Mouse (Mus musculus) heart, embryonic 14.5 days (tissue): Measurements from ENCODE around the gene Cavin4. TPM values are rescaled to one million over a fixed set of nuclear protein-coding genes. Genes with fewer than 3 reads are reported as not detected.

Experiments used
- ATAC-seq: fragments of 200-750 bp; cut with Nextera tagmentation; 2 replicates; pipeline ENCODE4 v1.8.0; 2017; ENCODE audit warnings: low read depth, moderate TSS enrichment; ENCODE audit not compliant: insufficient number of reproducible peaks, insufficient read depth, low FRiP score
- H3K27ac ChIP-seq, 2 experiments: fragments of 200-500 bp in 1 of 2; fragments of 300-500 bp in 1 of 2; sonication (generic) in 1 of 2; replicated peaks in 1 of 2; 2 replicates each; pipeline ENCODE4 v1.5.1; 2012 to 2014; ENCODE audit warnings: low read depth in 2 of 2, low read length in 2 of 2, control low read depth in 1 of 2, mild to moderate bottlenecking in 1 of 2, mixed read lengths in 1 of 2; ENCODE audit not compliant: control insufficient read depth in 1 of 2, insufficient read depth in 1 of 2
- H3K27me3 ChIP-seq: fragments of 300-500 bp; sonication (generic); 2 replicates; pipeline ENCODE4 v1.6.1; 2014; ENCODE audit warnings: mild to moderate bottlenecking, low read length, control low read depth; ENCODE audit not compliant: control insufficient read depth, insufficient read depth
- H3K36me3 ChIP-seq: fragments of 300-500 bp; sonication (generic); 2 replicates; pipeline ENCODE4 v1.6.1; 2014; ENCODE audit warnings: mild to moderate bottlenecking, control low read depth, low read length, mixed read lengths; ENCODE audit not compliant: control insufficient read depth, insufficient read depth
- H3K4me1 ChIP-seq, 2 experiments: fragments of 200-500 bp in 1 of 2; fragments of 300-500 bp in 1 of 2; sonication (generic) in 1 of 2; 2 replicates each; pipeline ENCODE4 v1.6.1; 2012 to 2014; ENCODE audit warnings: low read length in 2 of 2, control low read depth in 1 of 2, mixed read lengths in 1 of 2; ENCODE audit not compliant: control insufficient read depth in 2 of 2, insufficient read depth in 2 of 2
- H3K4me2 ChIP-seq: fragments of 300-500 bp; sonication (generic); 2 replicates; pipeline ENCODE4 v1.6.1; 2014; ENCODE audit warnings: mild to moderate bottlenecking, low read length
- H3K4me3 ChIP-seq, 2 experiments: fragments of 200-500 bp in 1 of 2; fragments of 300-500 bp in 1 of 2; sonication (generic) in 1 of 2; 2 replicates each; pipeline ENCODE4 v1.5.1; 2012 to 2014; ENCODE audit warnings: low read length in 2 of 2, mild to moderate bottlenecking in 2 of 2, control low read depth in 1 of 2, low read depth in 1 of 2, moderate library complexity in 1 of 2; ENCODE audit not compliant: control insufficient read depth in 1 of 2, insufficient read depth in 1 of 2
- H3K9ac ChIP-seq: fragments of 300-500 bp; sonication (generic); 2 replicates; pipeline ENCODE4 v1.6.1; 2014; ENCODE audit warnings: mild to moderate bottlenecking, low read length
- H3K9me3 ChIP-seq: fragments of 300-500 bp; sonication (generic); 2 replicates; pipeline ENCODE4 v1.6.1; 2016; ENCODE audit warnings: low read length, control low read depth; ENCODE audit not compliant: control insufficient read depth
- WGBS: fragments of 180-500 bp; shearing (Covaris S2); extraction: QIAGEN DNeasy Blood & Tissue Kit; methylation state at CpG from one replicate; pipeline ENCODE4 v1.1.7; 2014; 5-methylcytosine and 5-hydroxymethylcytosine counted together
- polyA plus RNA-seq: library from polyadenylated mRNA; unstranded; fragments of >200 nt; fragmentation: Nextera tagmentation; extraction: Ambion mirVana; gene quantifications from 2 replicates; pipeline ENCODE4 v1.2.1, GENCODE M21; 2014

The Cavin4 gene
- polyA plus RNA-seq, 1 experiment from 2014 or later: 9.0 TPM

DNA sequence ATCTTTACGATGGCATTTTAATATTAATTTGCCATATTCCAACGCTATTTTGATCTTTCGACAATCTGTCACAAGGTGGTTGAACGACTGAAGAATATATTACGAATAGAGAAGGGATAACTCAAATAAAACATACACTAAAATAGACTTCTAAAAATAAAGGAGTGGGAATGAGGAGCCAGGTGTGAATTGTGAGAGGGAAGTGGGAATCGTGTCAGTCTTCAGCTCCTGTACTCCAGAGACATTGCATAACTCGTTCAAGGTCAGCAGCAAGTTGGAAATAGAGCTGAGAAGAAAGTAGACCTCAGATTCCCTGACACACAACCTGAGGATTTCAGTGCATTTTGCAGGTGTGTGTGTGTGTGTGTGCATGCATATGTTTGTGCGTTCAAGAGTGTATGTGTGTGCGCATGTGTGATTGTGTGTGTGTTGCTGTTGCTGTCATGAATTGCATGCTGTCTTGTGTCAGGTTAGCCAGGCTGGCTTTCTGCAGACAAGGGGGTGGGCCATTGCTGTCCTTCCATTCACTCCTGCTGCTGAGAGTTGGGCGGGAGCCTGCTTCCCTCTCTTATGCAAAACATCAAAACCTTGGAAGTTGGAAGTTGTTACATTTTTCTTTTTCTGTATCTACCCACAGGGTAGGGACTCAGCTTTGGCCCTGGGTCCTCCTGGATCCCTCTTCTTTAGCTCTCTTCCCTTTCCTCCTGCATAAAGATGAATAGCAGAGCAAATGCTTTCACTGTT, 12.5 kb upstream of the Cavin4 start:
- Histone ChIP-seq H3K9ac (no peak overlapping the region), H3K4me2 (no peak overlapping the region), H3K27me3 (no peaks in the 10 kb centered on the region), H3K4me3 (no peak overlapping the region), H3K36me3 (peaks cover 57% of the 10 kb centered on the region), H3K27ac (no peak overlapping the region), H3K9me3 (no peaks in the 10 kb centered on the region), H3K4me1 (no peaks in the 10 kb centered on the region)
- no peak for ATAC-seq
- 83% methylated on average over 10 of the region's 10 CpGs for WGBS

DNA sequence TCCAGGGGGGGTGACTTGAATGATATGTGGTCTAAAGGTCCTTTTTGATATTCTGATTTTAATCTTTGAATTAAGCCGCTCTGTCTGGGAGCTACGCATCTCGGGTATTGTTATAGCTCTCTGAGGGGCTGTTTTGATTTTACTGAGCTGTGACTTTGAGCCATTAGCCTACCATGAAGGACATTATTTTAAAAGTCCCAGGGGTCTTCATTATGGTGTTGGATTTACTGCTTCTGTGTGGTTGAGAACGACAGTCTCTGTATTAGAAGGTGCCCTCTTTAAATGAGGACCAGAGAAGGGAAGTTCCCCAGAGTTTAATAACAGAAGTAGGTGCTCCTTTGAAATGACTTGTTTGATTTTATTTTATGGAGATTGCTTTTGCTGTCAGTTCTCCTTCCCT, 9.2 kb upstream of the Cavin4 start:
- Histone ChIP-seq H3K4me3 (no peak overlapping the region), H3K9ac (no peak overlapping the region), H3K4me1 (no peaks in the 10 kb centered on the region), H3K27ac (no peak overlapping the region), H3K9me3 (no peaks in the 10 kb centered on the region), H3K36me3 (peaks cover 52% of the 10 kb centered on the region), H3K27me3 (no peaks in the 10 kb centered on the region), H3K4me2 (no peak overlapping the region)
- 86% methylated on average over 4 of the region's 4 CpGs for WGBS
- no peak for ATAC-seq

DNA sequence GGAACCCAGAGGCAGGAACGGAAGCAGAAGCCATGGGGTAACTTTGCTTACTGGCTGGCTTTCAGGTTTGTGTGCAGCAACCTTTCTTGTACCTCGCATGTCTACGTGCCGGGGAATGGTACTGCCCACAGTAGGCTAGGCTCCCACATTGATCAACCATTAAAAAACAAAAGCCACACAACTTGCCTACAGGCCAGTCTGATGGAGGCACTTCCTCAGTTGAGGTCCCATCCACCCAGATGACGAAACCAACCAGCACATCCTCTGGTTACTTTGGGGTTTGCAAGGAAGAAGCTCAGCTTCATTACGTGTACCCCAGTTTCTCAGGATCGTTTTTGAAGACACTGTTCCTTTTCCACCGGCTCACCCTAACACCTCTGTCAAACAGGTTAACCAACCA, 6.8 kb upstream of the Cavin4 start:
- no peak overlapping the region for H3K4me2 ChIP-seq
- peaks cover 49% of the 10 kb centered on the region for H3K36me3 ChIP-seq
- H3K27me3 ChIP-seq: no peaks in the 10 kb centered on the region
- peaks cover 2 to 5% of the 10 kb centered on the region in 2 experiments; a peak in 1 of 4 replicates for H3K4me1 ChIP-seq
- ATAC-seq: no peak
- WGBS: 92% methylated on average over 8 of the region's 8 CpGs
- no peaks in the 10 kb centered on the region for H3K9me3 ChIP-seq
- no peak overlapping the region for H3K9ac ChIP-seq
- no peak overlapping the region for H3K27ac ChIP-seq
- no peak overlapping the region for H3K4me3 ChIP-seq

DNA sequence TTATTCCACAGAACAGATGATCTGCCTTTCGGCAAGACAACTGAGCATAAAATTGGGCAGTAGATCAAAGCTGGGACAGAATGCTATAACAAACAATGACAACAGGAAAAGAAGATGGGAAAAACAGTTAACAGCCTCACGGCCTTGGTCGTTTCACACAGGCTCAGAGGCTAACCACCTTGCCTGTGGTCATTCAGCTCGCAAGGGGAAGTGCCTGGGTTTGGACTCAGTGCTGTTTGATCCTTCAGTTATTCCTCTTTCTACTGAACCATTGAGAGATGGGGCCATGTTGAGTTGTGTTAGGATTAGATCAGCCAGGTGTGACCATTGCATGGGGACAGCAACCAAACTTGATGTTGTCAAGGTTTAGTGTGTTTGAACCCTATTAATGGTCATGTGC, 3.2 kb upstream of the Cavin4 start:
- Histone ChIP-seq H3K9me3 (no peaks in the 10 kb centered on the region), H3K4me1 (peaks cover 6 to 16% of the 10 kb centered on the region in 2 experiments; a peak in 3 of 4 replicates), H3K36me3 (peaks cover 45% of the 10 kb centered on the region), H3K9ac (no peak overlapping the region), H3K27ac (no peak overlapping the region), H3K4me2 (no peak overlapping the region), H3K4me3 (no peak overlapping the region), H3K27me3 (no peaks in the 10 kb centered on the region)
- 88% methylated on average over 4 of the region's 4 CpGs for WGBS
- no peak for ATAC-seq

DNA sequence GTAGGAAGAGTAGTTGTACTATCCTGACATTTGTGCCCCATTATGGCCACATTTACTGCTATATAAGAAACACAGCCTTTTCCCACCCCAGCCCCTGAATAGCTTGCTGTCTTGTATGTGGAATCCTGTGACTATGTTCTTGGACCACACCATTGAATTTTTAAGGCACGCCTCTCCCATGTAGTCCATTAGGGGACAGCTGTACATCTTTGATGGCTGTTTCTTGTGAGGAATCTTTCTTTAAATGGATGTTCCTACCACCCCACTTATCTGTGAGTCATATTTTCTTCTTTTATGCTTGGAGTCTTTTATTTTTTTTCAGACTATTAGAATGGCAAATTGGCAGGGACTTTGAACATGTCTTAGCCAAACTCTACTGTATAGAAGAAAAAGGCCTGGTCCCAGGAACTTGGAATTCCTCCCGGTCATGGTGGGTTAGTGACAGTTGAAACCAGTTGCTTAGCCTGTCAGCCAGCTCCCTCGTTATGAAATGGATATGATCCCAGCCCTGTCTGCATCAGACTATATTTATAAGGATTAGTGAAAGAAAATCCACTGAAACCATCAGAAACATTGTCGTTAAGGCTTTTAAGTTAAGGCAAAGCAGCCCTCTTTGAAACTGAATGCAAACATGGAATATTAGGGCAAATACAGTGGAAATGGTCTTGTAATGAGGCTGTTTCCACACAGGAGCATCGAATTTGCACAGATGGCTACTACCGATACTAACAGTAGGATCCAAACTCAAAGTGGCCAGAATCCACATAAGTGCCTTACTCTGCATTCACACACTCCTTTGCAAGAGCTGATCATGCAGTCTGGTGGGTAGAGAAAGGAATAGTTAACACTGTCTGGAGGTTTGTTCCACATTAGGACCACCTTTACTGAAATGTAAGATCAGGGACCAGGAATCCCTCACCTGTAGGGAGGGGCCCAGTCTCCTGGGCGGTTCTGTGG, 2.4 kb upstream of the Cavin4 start:
- Histone ChIP-seq H3K27ac (no peak overlapping the region), H3K27me3 (no peaks in the 10 kb centered on the region), H3K9me3 (no peaks in the 10 kb centered on the region), H3K4me3 (no peak overlapping the region), H3K9ac (no peak overlapping the region), H3K4me1 (peaks cover 6 to 16% of the 10 kb centered on the region in 2 experiments; a peak in 3 of 4 replicates), H3K36me3 (peaks cover 45% of the 10 kb centered on the region), H3K4me2 (no peak overlapping the region)
- no peak for ATAC-seq
- WGBS: 87% methylated on average over 7 of the region's 7 CpGs

DNA sequence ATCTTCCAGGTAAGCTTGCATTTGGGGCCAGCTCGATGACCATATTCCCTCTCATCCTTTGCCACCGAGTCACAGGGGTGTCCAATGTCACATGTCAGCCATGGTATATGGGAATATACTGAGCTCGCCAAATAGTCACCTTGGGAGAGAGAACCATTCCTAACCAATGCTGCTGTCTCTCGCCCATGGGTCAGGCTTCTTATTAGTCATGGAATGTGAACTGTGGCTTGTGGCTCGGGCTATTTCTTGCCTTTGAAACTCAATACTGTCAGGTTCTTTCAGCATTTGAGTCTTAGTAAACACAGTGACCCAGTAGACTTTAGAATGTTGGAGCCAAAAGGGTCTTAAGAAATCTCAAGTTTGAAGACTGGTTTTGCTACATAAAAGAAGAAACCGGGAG, 707 bp downstream of the Cavin4 start:
- H3K27me3 ChIP-seq: no peaks in the 10 kb centered on the region
- H3K4me1 ChIP-seq: peaks cover 8 to 18% of the 10 kb centered on the region in 2 experiments; a peak in 3 of 4 replicates
- WGBS: 93% methylated on average over 6 of the region's 6 CpGs
- ATAC-seq: no peak
- H3K27ac ChIP-seq: no peak overlapping the region
- peak overlapping the region; percentile 25; the same call in 1 of the 2 replicates for H3K4me2 ChIP-seq
- H3K4me3 ChIP-seq: no peak overlapping the region
- H3K9me3 ChIP-seq: no peaks in the 10 kb centered on the region
- H3K36me3 ChIP-seq: peaks cover 35% of the 10 kb centered on the region
- H3K9ac ChIP-seq: no peak overlapping the region

DNA sequence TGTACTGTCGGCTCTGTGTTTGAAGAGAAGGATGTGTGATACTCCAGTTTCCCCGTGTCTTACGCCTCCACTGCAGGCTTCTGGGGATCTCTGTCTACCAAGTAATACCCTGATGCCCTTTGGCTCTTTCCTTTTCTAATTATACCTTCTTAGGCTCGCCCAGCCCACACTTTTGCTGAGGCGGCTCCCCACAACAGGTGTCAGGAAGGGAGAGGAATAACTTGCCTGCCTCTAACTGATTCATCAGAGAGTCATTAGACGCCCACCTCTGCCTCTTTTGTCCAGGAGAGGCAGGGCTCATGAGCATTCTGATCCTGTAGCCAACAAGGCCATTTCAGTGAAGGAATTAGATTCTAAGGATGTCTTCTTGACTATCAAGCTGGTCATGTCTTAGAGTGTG, 4.0 kb downstream of the Cavin4 start:
- WGBS: 89% methylated on average over 6 of the region's 6 CpGs

More for the DNA sequence above, 4.0 kb downstream of the Cavin4 start:
- Histone ChIP-seq H3K27me3 (no peaks in the 10 kb centered on the region), H3K36me3 (peaks cover 17% of the 10 kb centered on the region), H3K4me3 (no peak overlapping the region), H3K4me1 (peaks cover 7 to 10% of the 10 kb centered on the region in 2 experiments; a peak in 3 of 4 replicates), H3K9me3 (no peaks in the 10 kb centered on the region), H3K4me2 (no peak overlapping the region), H3K27ac (no peak overlapping the region), H3K9ac (no peak overlapping the region)
- ATAC-seq: no peak
